Mouse (Mus musculus) heart, embryonic 14.5 days (tissue): ENCODE measurements around the gene Arhgap31. TPM values are rescaled to one million over a fixed set of nuclear protein-coding genes. Genes with fewer than 3 reads are reported as not detected.

Source experiments
- ATAC-seq: fragments of 200-750 bp; cut with Nextera tagmentation; 2 replicates; pipeline ENCODE4 v1.8.0; 2017; ENCODE audit warnings: low read depth, moderate TSS enrichment; ENCODE audit not compliant: insufficient number of reproducible peaks, insufficient read depth, low FRiP score
- H3K27ac ChIP-seq, 2 experiments: fragments of 200-500 bp in 1 of 2; fragments of 300-500 bp in 1 of 2; sonication (generic) in 1 of 2; replicated peaks in 1 of 2; 2 replicates each; pipeline ENCODE4 v1.5.1; 2012 to 2014; ENCODE audit warnings: low read depth in 2 of 2, low read length in 2 of 2, control low read depth in 1 of 2, mild to moderate bottlenecking in 1 of 2, mixed read lengths in 1 of 2; ENCODE audit not compliant: control insufficient read depth in 1 of 2, insufficient read depth in 1 of 2
- H3K27me3 ChIP-seq: fragments of 300-500 bp; sonication (generic); 2 replicates; pipeline ENCODE4 v1.6.1; 2014; ENCODE audit warnings: mild to moderate bottlenecking, low read length, control low read depth; ENCODE audit not compliant: control insufficient read depth, insufficient read depth
- H3K36me3 ChIP-seq: fragments of 300-500 bp; sonication (generic); 2 replicates; pipeline ENCODE4 v1.6.1; 2014; ENCODE audit warnings: mild to moderate bottlenecking, control low read depth, low read length, mixed read lengths; ENCODE audit not compliant: control insufficient read depth, insufficient read depth
- H3K4me1 ChIP-seq, 2 experiments: fragments of 200-500 bp in 1 of 2; fragments of 300-500 bp in 1 of 2; sonication (generic) in 1 of 2; 2 replicates each; pipeline ENCODE4 v1.6.1; 2012 to 2014; ENCODE audit warnings: low read length in 2 of 2, control low read depth in 1 of 2, mixed read lengths in 1 of 2; ENCODE audit not compliant: control insufficient read depth in 2 of 2, insufficient read depth in 2 of 2
- H3K4me2 ChIP-seq: fragments of 300-500 bp; sonication (generic); 2 replicates; pipeline ENCODE4 v1.6.1; 2014; ENCODE audit warnings: mild to moderate bottlenecking, low read length
- H3K4me3 ChIP-seq, 2 experiments: fragments of 200-500 bp in 1 of 2; fragments of 300-500 bp in 1 of 2; sonication (generic) in 1 of 2; 2 replicates each; pipeline ENCODE4 v1.5.1; 2012 to 2014; ENCODE audit warnings: low read length in 2 of 2, mild to moderate bottlenecking in 2 of 2, control low read depth in 1 of 2, low read depth in 1 of 2, moderate library complexity in 1 of 2; ENCODE audit not compliant: control insufficient read depth in 1 of 2, insufficient read depth in 1 of 2
- H3K9ac ChIP-seq: fragments of 300-500 bp; sonication (generic); 2 replicates; pipeline ENCODE4 v1.6.1; 2014; ENCODE audit warnings: mild to moderate bottlenecking, low read length
- H3K9me3 ChIP-seq: fragments of 300-500 bp; sonication (generic); 2 replicates; pipeline ENCODE4 v1.6.1; 2016; ENCODE audit warnings: low read length, control low read depth; ENCODE audit not compliant: control insufficient read depth
- WGBS: fragments of 180-500 bp; shearing (Covaris S2); extraction: QIAGEN DNeasy Blood & Tissue Kit; methylation state at CpG from one replicate; pipeline ENCODE4 v1.1.7; 2014; 5-methylcytosine and 5-hydroxymethylcytosine counted together
- polyA plus RNA-seq: library from polyadenylated mRNA; unstranded; fragments of >200 nt; fragmentation: Nextera tagmentation; extraction: Ambion mirVana; gene quantifications from 2 replicates; pipeline ENCODE4 v1.2.1, GENCODE M21; 2014

Gene Arhgap31
- polyA plus RNA-seq, 1 experiment from 2014 or later, result 51.3 TPM

DNA sequence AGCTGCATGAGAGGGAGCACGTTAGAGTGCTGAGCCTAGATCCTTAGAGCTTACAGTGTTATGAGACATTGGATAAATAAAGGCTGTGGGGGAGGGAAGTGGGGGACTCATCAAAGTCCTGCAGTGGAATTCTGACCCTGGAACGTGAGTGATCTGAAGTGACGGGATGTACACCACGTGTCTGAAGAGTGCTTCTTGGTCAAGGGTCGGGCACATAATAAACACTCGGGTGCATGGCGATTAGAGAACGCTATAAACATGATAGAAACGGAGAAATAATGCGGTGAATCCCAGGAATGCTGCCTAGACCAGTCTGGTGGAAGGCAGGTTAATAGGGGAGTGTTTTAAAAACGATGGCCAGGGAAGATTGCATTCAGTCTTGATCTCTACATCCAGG is 63.6 kb downstream of the Arhgap31 start:
- Histone ChIP-seq H3K4me3 (no peak overlapping the region), H3K4me2 (0 out of 2 replicates have a peak overlapping the region, but pooled peaks have one; percentile 24), H3K9ac (no peak overlapping the region), H3K27me3 (no peaks in the 10 kb centered on the region), H3K27ac (peak overlapping the region; percentile 58 to 66), H3K9me3 (no peaks in the 10 kb centered on the region), H3K4me1 (peaks cover 57 to 77% of the 10 kb centered on the region in 2 experiments), H3K36me3 (no peaks in the 10 kb centered on the region)
- WGBS, result 27% methylated on average over 11 of the region's 11 CpGs
- ATAC-seq, result no peak

DNA sequence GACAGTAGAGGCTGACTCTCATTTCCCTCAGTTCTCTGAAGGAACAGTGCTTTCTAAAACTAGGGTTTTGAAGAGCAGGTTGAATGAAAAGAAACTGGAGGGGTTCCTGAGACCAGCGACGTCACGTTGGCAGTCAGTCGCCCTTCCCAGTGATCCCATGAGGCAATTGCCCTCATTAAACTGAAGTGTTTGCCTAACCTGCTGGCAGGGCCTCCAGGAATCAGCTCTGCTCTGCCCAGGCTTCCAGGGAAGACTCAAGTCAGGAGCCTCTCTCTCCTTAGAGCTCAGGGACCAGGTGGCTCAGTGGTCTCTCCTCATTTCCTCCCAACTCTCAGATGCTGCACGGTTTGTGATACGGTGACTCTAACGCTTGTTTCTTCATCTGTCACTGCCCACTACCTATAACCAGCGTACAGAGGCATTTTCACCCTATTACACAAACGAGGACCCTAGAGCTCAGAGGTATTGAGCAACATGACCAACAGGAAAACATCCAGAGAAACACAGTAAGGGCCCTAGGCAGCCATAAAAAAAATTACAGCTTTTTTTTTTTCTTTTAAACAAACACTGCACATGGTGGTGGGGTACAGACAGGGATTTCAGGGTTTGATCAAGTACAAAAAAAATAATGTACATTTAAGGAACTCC is 64.2 kb downstream of the Arhgap31 start:
- no peak for ATAC-seq
- Histone ChIP-seq H3K9ac (no peak overlapping the region), H3K36me3 (no peaks in the 10 kb centered on the region), H3K4me2 (no peak overlapping the region), H3K4me1 (peaks cover 52 to 76% of the 10 kb centered on the region in 2 experiments), H3K27me3 (no peaks in the 10 kb centered on the region), H3K4me3 (no peak overlapping the region), H3K27ac (peak overlapping the region; percentile 58 to 66), H3K9me3 (no peaks in the 10 kb centered on the region)
- 66% methylated on average over 9 of the region's 9 CpGs for WGBS

- H3K9ac ChIP-seq, result no peak overlapping the region
- H3K9me3 ChIP-seq, result no peaks in the 10 kb centered on the region
- peak overlapping the region; percentile 58 to 66 for H3K27ac ChIP-seq
- H3K36me3 ChIP-seq, result no peaks in the 10 kb centered on the region
- H3K4me3 ChIP-seq, result no peak overlapping the region
- ATAC-seq, result no peak
- H3K4me2 ChIP-seq, result no peak overlapping the region
- WGBS, result 25% methylated on average over 5 of the region's 5 CpGs
- peaks cover 48 to 73% of the 10 kb centered on the region in 2 experiments for H3K4me1 ChIP-seq
- no peaks in the 10 kb centered on the region for H3K27me3 ChIP-seq
Measured at GRCm38 (mm10) chr16:38648155-38648554, 64.9 kb downstream of the Arhgap31 start.

DNA sequence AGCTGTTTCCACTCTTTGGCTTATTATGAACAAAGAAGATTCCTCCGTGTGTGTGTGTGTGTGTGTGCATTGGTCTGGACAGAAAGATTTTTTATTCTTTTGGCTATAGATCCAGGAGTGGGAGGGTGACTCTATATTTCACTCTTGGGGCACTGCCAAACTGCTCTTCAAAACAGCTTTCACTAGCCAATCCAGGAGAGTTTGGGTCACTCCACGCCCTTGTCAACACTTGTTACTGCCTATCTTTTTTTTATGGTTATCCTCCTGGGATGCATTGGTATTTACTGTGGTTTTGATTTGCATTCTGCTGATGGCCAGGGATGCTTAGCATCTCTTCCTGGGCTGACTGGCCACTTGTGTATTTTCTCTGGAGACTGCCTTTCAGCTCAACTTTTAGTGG is 68.6 kb downstream of the Arhgap31 start:
- Histone ChIP-seq H3K9ac (no peak overlapping the region), H3K27ac (no peak overlapping the region), H3K27me3 (no peaks in the 10 kb centered on the region), H3K4me1 (peaks cover 21 to 50% of the 10 kb centered on the region in 2 experiments), H3K9me3 (no peaks in the 10 kb centered on the region), H3K4me3 (no peak overlapping the region), H3K4me2 (no peak overlapping the region), H3K36me3 (peaks cover 14% of the 10 kb centered on the region)
- no peak for ATAC-seq
- WGBS, result 67% methylated on average over 2 of the region's 2 CpGs

DNA sequence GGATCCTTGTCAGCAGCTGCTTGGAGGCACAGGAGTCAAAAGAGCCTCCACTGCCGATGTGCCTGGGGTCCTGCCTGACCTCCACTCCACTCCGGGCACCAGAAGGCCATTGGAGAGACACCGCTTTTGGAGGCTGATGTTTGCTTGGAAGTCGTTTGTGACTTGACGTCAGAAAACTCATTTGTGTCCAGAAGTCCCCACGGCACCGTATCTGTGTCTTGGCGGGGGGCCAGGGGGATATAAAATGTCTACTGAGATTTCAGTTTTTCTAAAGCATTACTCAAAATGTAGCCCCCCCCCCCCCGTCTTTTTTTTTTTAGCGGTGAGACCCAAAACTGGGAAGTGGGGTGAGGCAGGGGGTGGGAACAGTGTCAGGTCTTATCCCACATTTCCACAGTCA is 76.0 kb downstream of the Arhgap31 start:
- Histone ChIP-seq H3K4me3 (no peak overlapping the region), H3K4me1 (peaks cover 4 to 18% of the 10 kb centered on the region in 2 experiments; a peak in 3 of 4 replicates), H3K9me3 (no peaks in the 10 kb centered on the region), H3K27me3 (no peaks in the 10 kb centered on the region), H3K4me2 (no peak overlapping the region), H3K9ac (no peak overlapping the region), H3K36me3 (peaks cover 74% of the 10 kb centered on the region), H3K27ac (peak overlapping the region; percentile 33 to 49; a peak in 3 of 4 replicates)
- 58% methylated on average over 10 of the region's 10 CpGs for WGBS
- ATAC-seq, result no peak

- Histone ChIP-seq H3K4me1 (peaks cover 4 to 14% of the 10 kb centered on the region in 2 experiments; a peak in 3 of 4 replicates), H3K9me3 (no peaks in the 10 kb centered on the region), H3K27me3 (no peaks in the 10 kb centered on the region), H3K9ac (no peak overlapping the region), H3K4me3 (no peak overlapping the region), H3K27ac (peak overlapping the region; percentile 33 to 49; a peak in 3 of 4 replicates), H3K36me3 (peaks cover 77% of the 10 kb centered on the region), H3K4me2 (no peak overlapping the region)
- 58% methylated on average over 9 of the region's 9 CpGs for WGBS
- no peak for ATAC-seq
Measured at GRCm38 (mm10) chr16:38636682-38637081, 76.4 kb downstream of the Arhgap31 start.

DNA sequence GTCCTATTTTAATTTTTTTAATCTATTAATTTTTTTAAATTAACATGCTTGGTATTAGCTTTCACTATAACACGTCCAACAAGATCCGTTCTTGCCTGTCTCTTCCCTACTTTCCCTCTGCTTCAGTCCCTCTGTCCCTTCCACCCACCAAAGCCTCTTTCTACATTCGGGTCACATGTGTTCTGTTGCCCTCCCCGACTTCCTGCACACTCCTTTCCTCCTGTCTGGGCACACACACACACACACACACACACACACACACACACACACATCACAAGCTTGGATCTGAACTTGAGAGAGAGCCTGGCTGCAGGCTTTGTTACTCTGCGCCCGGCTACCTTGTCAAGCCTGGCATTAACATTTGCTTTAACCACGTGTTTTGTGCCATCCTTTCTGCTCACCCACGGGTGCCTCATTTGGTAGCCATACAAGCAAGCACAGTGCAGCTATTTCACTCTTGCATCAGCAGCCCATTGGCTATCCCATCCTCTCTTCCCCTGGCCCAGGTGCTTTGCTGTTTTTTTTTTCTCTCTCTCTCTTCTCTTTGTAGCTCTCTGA is 77.2 kb downstream of the Arhgap31 start:
- H3K27ac ChIP-seq, result no peak overlapping the region
- H3K4me3 ChIP-seq, result no peak overlapping the region
- H3K36me3 ChIP-seq, result peaks cover 81% of the 10 kb centered on the region
- H3K9me3 ChIP-seq, result no peaks in the 10 kb centered on the region
- no peak overlapping the region for H3K4me2 ChIP-seq
- no peaks in the 10 kb centered on the region for H3K27me3 ChIP-seq
- no peak overlapping the region for H3K9ac ChIP-seq
- no peak for ATAC-seq
- H3K4me1 ChIP-seq, result peaks cover 4 to 7% of the 10 kb centered on the region in 2 experiments; a peak in 3 of 4 replicates
- WGBS, result 75% methylated on average over 8 of the region's 8 CpGs
